Mouse (Mus musculus) midbrain, postnatal 0 days (tissue): Measurements from ENCODE around the gene Gm20894. TPM values are rescaled to one million over a fixed set of nuclear protein-coding genes. Genes with fewer than 3 reads are reported as not detected.
"Not testable (repeated sequence)": the region's sequence is repeated elsewhere in the genome, so short reads cannot be mapped to it uniquely, and the experiment has no call there.

Source experiments
- ATAC-seq: fragments of 200-750 bp; cut with Nextera tagmentation; 2 replicates; pipeline ENCODE4 v1.8.0; 2017; ENCODE audit warnings: moderate number of reproducible peaks, mild to moderate bottlenecking, moderate TSS enrichment, moderate library complexity; ENCODE audit not compliant: low FRiP score
- DNase-seq: peaks from one replicate; pipeline ENCODE4 v3.0.0-alpha.2; 2015; ENCODE audit warnings: low spot score
- H3K27ac ChIP-seq: fragments of 300-500 bp; sonication (generic); 2 replicates; pipeline ENCODE4 v1.5.1; 2014; ENCODE audit warnings: low read depth, mild to moderate bottlenecking, low read length, mixed read lengths
- H3K27me3 ChIP-seq: fragments of 300-500 bp; sonication (generic); 2 replicates; pipeline ENCODE4 v1.6.1; 2014; ENCODE audit warnings: low read length, control low read depth, mixed read lengths; ENCODE audit not compliant: insufficient read depth
- H3K36me3 ChIP-seq: fragments of 300-500 bp; sonication (generic); 2 replicates; pipeline ENCODE4 v1.6.1; 2014; ENCODE audit warnings: low read length, control low read depth, mixed read lengths; ENCODE audit not compliant: insufficient read depth
- H3K4me1 ChIP-seq: fragments of 300-500 bp; sonication (generic); 2 replicates; pipeline ENCODE4 v1.6.1; 2014; ENCODE audit warnings: mild to moderate bottlenecking, control low read depth, antibody characterized with exemption, low read length, mixed read lengths; ENCODE audit not compliant: insufficient read depth
- H3K4me2 ChIP-seq: fragments of 300-500 bp; sonication (generic); 2 replicates; pipeline ENCODE4 v1.6.1; 2014; ENCODE audit warnings: low read depth, mild to moderate bottlenecking, low read length, mixed read lengths; ENCODE audit not compliant: poor library complexity, severe bottlenecking
- H3K4me3 ChIP-seq: fragments of 300-500 bp; sonication (generic); 2 replicates; pipeline ENCODE4 v1.5.1; 2014; ENCODE audit warnings: low read depth, mild to moderate bottlenecking, low read length, moderate library complexity
- H3K9ac ChIP-seq: fragments of 300-500 bp; sonication (generic); replicated peaks from 2 replicates; pipeline ENCODE4 v1.6.1; 2014; ENCODE audit warnings: mild to moderate bottlenecking, low read length, moderate library complexity, mixed read lengths; ENCODE audit not compliant: poor library complexity, severe bottlenecking
- H3K9me3 ChIP-seq: fragments of 300-500 bp; sonication (generic); 2 replicates; pipeline ENCODE4 v1.6.1; 2016; ENCODE audit warnings: low read length, control low read depth
- WGBS: fragments of 180-500 bp; shearing (Covaris S2); extraction: QIAGEN DNeasy Blood & Tissue Kit; methylation state at CpG from one replicate; pipeline ENCODE4 v1.1.7; 2014; 5-methylcytosine and 5-hydroxymethylcytosine counted together
- polyA plus RNA-seq: library from polyadenylated mRNA; unstranded; fragments of >200 nt; fragmentation: Nextera tagmentation; extraction: Ambion mirVana; gene quantifications from 2 replicates; pipeline ENCODE4 v1.2.1, GENCODE M21; 2015
- total RNA-seq: library from RNA; depleted of rRNA; stranded (reverse); fragments of >200 nt; gene quantifications from 2 replicates; pipeline ENCODE4 v1.2.3, GENCODE M21; 2014; rRNA removed

Gm20894 gene
- total RNA-seq: not detected in 2 replicates
- polyA plus RNA-seq: not detected in 2 replicates

DNA sequence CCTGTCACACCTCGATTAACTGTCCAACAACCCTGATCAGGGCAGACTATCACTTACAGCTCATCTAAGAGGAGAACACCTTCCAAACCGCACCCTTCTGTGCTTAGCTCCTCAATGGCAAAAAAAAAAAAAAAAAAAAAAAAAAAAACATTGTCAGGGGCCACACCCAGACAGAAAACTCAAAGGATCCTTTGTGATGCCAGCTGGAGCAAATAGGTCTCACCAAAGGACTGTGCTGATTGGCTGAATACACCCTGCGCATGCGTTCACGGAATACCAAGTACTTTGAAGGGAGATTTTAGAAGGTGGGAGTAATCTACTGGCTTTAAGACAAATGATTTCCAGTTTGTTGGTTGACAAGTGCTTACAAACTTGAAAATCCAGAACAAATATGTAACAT, at the start of gene Gm20894:
TSS of gene Gm20894 (minus strand) at position 101 of the 400 bp plus-strand sequence.
- WGBS: no CpG with 5 or more reads among the region's 5 CpGs
- H3K4me2 ChIP-seq, H3K4me1 ChIP-seq, H3K9ac ChIP-seq, H3K27ac ChIP-seq, DNase-seq, H3K27me3 ChIP-seq, H3K36me3 ChIP-seq, H3K4me3 ChIP-seq, ATAC-seq, H3K9me3 ChIP-seq: not testable (repeated sequence)
